Mouse (Mus musculus): ENCODE measurements around the gene Ezh2. TPM values are rescaled to one million over a fixed set of nuclear protein-coding genes. Genes with fewer than 3 reads are reported as not detected.
"Not testable (repeated sequence)": the region's sequence is repeated elsewhere in the genome, so short reads cannot be mapped to it uniquely, and the experiment has no call there.

The Ezh2 gene
- total and polyA plus RNA-seq, 2 experiments = 1.9 to 6.5 TPM

GRCm38 (mm10) chr6:47594141-47594835 lies 853 bp downstream of the Ezh2 start:
- peak overlapping the region; percentile 97 for H3K4me3 ChIP-seq (ENCODE audit: insufficient read depth, low read depth, low read length)
- peak overlapping the region; percentile 93 for H3K9ac ChIP-seq (ENCODE audit: low read depth, low read length)
- no peaks in the 10 kb centered on the region for H3K27me3 ChIP-seq (ENCODE audit: control insufficient read depth, insufficient read depth, low read length)
- under 1% methylated on average over 74 of the region's 74 CpGs for WGBS
- H3K36me3 ChIP-seq (ENCODE audit: control insufficient read depth, insufficient read depth, low read length) = no peaks in the 10 kb centered on the region
- peak overlapping the region; percentile 38; the same call in 1 of the 2 replicates for H3K27ac ChIP-seq (replicated peaks; ENCODE audit: insufficient read depth, low read depth, low read length)
- DNase-seq (ENCODE audit: extremely low read depth, low read depth, low spot score) = peak; percentile 45
- TF ChIP-seq CTCF (IDR thresholded peaks at IDR 0.05; ENCODE audit: low read depth, low read length) (no peak), POLR2A (IDR thresholded peaks at IDR 0.05; ENCODE audit: extremely low read depth, insufficient read depth, low read length) (no peak)
- H3K4me1 ChIP-seq (ENCODE audit: control insufficient read depth, insufficient read depth, low read length) = no peaks in the 10 kb centered on the region
- H3K79me2 ChIP-seq (ENCODE audit: control insufficient read depth, insufficient read depth, low read length) = no peaks in the 10 kb centered on the region; the same call in 1 of the 2 replicates

GRCm38 (mm10) chr6:47593590-47593989 lies 1.6 kb downstream of the Ezh2 start:
- TF ChIP-seq CTCF (IDR thresholded peaks at IDR 0.05; ENCODE audit: low read depth, low read length) (no peak), POLR2A (IDR thresholded peaks at IDR 0.05; ENCODE audit: extremely low read depth, insufficient read depth, low read length) (no peak)
- 11% methylated on average over 9 of the region's 9 CpGs for WGBS
- Histone ChIP-seq H3K79me2 (ENCODE audit: control insufficient read depth, insufficient read depth, low read length) (no peaks in the 10 kb centered on the region; the same call in 1 of the 2 replicates), H3K27ac (replicated peaks; ENCODE audit: insufficient read depth, low read depth, low read length) (no peak overlapping the region), H3K4me3 (ENCODE audit: insufficient read depth, low read depth, low read length) (peak overlapping the region; percentile 97; the same call in 1 of the 2 replicates), H3K36me3 (ENCODE audit: control insufficient read depth, insufficient read depth, low read length) (no peaks in the 10 kb centered on the region), H3K27me3 (ENCODE audit: control insufficient read depth, insufficient read depth, low read length) (no peaks in the 10 kb centered on the region), H3K9ac (ENCODE audit: low read depth, low read length) (peak overlapping the region; percentile 93; the same call in 1 of the 2 replicates), H3K4me1 (ENCODE audit: control insufficient read depth, insufficient read depth, low read length) (no peaks in the 10 kb centered on the region)
- no peak for DNase-seq (ENCODE audit: extremely low read depth, low read depth, low spot score)

GRCm38 (mm10) chr6:47587332-47587731 lies 7.8 kb downstream of the Ezh2 start:
- DNase-seq (ENCODE audit: extremely low read depth, low read depth, low spot score); H3K4me1 ChIP-seq (ENCODE audit: control insufficient read depth, insufficient read depth, low read length): not testable (repeated sequence)
- WGBS = 81% methylated on average over 2 of the region's 2 CpGs

GRCm38 (mm10) chr6:47572887-47573286 lies 22.3 kb downstream of the Ezh2 start:
- H3K79me2 ChIP-seq (ENCODE audit: control insufficient read depth, insufficient read depth, low read length) = no peaks in the 10 kb centered on the region
- no peak overlapping the region for H3K4me3 ChIP-seq (ENCODE audit: insufficient read depth, low read depth, low read length)
- H3K27ac ChIP-seq (replicated peaks; ENCODE audit: insufficient read depth, low read depth, low read length) = no peak overlapping the region
- no peak for TF ChIP-seq CTCF (IDR thresholded peaks at IDR 0.05; ENCODE audit: low read depth, low read length)
- TF ChIP-seq POLR2A (IDR thresholded peaks at IDR 0.05; ENCODE audit: extremely low read depth, insufficient read depth, low read length) = no peak
- H3K27me3 ChIP-seq (ENCODE audit: control insufficient read depth, insufficient read depth, low read length) = no peaks in the 10 kb centered on the region
- no peak for DNase-seq (ENCODE audit: extremely low read depth, low read depth, low spot score)
- H3K9ac ChIP-seq (ENCODE audit: low read depth, low read length) = no peak overlapping the region
- H3K36me3 ChIP-seq (ENCODE audit: control insufficient read depth, insufficient read depth, low read length) = peaks cover 3% of the 10 kb centered on the region; the same call in 1 of the 2 replicates
- no peaks in the 10 kb centered on the region for H3K4me1 ChIP-seq (ENCODE audit: control insufficient read depth, insufficient read depth, low read length)
- WGBS = 91% methylated on average over 2 of the region's 2 CpGs

More at GRCm38 (mm10) chr6:47587332-47587731, 7.8 kb downstream of the Ezh2 start:
- not testable (repeated sequence) for H3K27me3 ChIP-seq (ENCODE audit: control insufficient read depth, insufficient read depth, low read length); H3K36me3 ChIP-seq (ENCODE audit: control insufficient read depth, insufficient read depth, low read length); H3K9ac ChIP-seq (ENCODE audit: low read depth, low read length); H3K79me2 ChIP-seq (ENCODE audit: control insufficient read depth, insufficient read depth, low read length); H3K27ac ChIP-seq (replicated peaks; ENCODE audit: insufficient read depth, low read depth, low read length); H3K4me3 ChIP-seq (ENCODE audit: insufficient read depth, low read depth, low read length)

GRCm38 (mm10) chr6:47565326-47566035 lies 29.7 kb downstream of the Ezh2 start:
- Histone ChIP-seq H3K4me3 (ENCODE audit: insufficient read depth, low read depth, low read length) (no peak overlapping the region), H3K4me1 (ENCODE audit: control insufficient read depth, insufficient read depth, low read length) (no peaks in the 10 kb centered on the region; the same call in 1 of the 2 replicates)

More at GRCm38 (mm10) chr6:47565326-47566035, 29.7 kb downstream of the Ezh2 start:
- WGBS = 55% methylated on average over 1 of the region's 1 CpGs
- DNase-seq (ENCODE audit: extremely low read depth, low read depth, low spot score) = no peak
- peaks cover 5% of the 10 kb centered on the region for H3K36me3 ChIP-seq (ENCODE audit: control insufficient read depth, insufficient read depth, low read length)
- TF ChIP-seq CTCF (IDR thresholded peaks at IDR 0.05; ENCODE audit: low read depth, low read length) = no peak
- no peak for TF ChIP-seq POLR2A (IDR thresholded peaks at IDR 0.05; ENCODE audit: extremely low read depth, insufficient read depth, low read length)
- no peak overlapping the region for H3K9ac ChIP-seq (ENCODE audit: low read depth, low read length)
- no peaks in the 10 kb centered on the region for H3K79me2 ChIP-seq (ENCODE audit: control insufficient read depth, insufficient read depth, low read length)
- H3K27ac ChIP-seq (replicated peaks; ENCODE audit: insufficient read depth, low read depth, low read length) = no peak overlapping the region
- H3K27me3 ChIP-seq (ENCODE audit: control insufficient read depth, insufficient read depth, low read length) = no peaks in the 10 kb centered on the region
